Mouse (Mus musculus): Measurements from ENCODE around the gene Klhl1.
"Not testable (repeated sequence)": the region's sequence is repeated elsewhere in the genome, so short reads cannot be mapped to it uniquely, and the experiment has no call there.

Klhl1 gene

GRCm38 (mm10) chr14:96518954-96519682 lies at the start of gene Klhl1:
Klhl1 (minus strand) TSS chr14:96519102.
- DNase-seq (ENCODE audit: low spot score) = no peak

DNA sequence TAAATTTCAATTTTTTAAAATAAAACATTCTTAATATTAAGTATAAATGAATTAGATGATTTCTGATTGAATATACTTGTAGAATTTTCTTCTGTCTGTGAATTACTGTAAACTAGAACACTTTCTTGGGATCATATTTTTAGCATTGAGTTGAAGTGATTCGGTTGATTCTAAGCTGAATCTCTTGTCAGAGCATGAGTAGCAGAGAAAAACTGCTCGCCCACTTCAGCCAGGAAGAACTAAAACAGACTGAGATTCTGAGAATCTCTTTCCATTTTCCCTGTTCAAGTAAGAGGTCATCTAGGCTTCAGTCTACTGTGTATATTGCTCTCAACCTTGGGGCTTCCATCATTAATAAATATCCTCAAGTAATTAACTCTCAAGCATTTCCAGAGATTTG lies 34.8 kb upstream of the Klhl1 start:
- DNase-seq (ENCODE audit: low spot score) = no peak

DNA sequence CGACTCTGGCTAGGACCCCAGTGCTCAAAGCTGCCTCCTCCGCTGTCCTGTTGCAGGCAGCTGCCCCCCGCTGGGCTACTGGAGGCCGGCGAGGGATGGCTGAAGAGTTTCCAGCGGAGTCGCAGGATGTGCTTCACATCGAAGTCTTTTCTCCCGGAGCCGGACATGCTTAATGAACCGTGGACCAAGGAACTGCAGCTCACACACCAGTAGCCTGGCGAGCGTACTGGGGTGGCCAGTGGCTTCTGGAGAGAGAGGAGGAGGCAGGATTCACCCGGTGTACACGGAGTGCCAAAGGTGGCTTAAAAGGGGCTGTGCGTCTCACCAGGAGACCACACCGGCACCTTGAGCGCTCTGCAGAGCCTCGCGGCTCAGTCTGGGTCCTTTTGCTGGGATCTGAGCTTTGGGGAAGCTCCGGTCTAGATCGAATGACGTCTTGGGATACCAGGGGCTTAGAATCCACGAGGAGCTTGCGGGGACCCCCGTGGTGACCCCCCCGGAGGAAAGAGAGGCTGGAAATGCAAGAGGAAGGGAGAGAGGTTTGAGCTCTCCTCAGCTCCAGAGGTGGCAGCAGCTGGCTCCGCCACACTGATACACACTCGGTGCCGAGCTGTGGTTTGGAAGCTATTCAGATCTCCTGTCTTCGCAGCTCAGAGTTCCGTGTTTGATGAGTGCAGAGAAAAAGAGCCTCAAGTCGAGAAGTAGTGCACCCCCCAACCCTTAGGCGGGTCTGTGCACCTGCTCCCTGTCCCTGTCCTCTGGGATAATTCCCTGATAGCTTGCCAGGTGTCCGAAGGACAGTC lies 550 bp downstream of the Klhl1 start:
- no peak for DNase-seq (ENCODE audit: low spot score)

- DNase-seq (ENCODE audit: low spot score) = no peak
These were observed 1.2 kb downstream of the Klhl1 start for GRCm38 (mm10) chr14:96517727-96518126.

- no peak for DNase-seq (ENCODE audit: low spot score)
These were observed 19.0 kb downstream of the Klhl1 start for GRCm38 (mm10) chr14:96499936-96500335.

- no peak for DNase-seq (ENCODE audit: low spot score)
These were observed 47.1 kb downstream of the Klhl1 start for GRCm38 (mm10) chr14:96471812-96472211.

GRCm38 (mm10) chr14:96471336-96471735 lies 47.6 kb downstream of the Klhl1 start:
- no peak for DNase-seq (ENCODE audit: low spot score)

GRCm38 (mm10) chr14:96461756-96462155 lies 57.1 kb downstream of the Klhl1 start:
- DNase-seq (ENCODE audit: low spot score) = no peak

GRCm38 (mm10) chr14:96392032-96392737 lies 126.7 kb downstream of the Klhl1 start:
- no peak for DNase-seq (ENCODE audit: low spot score)

DNA sequence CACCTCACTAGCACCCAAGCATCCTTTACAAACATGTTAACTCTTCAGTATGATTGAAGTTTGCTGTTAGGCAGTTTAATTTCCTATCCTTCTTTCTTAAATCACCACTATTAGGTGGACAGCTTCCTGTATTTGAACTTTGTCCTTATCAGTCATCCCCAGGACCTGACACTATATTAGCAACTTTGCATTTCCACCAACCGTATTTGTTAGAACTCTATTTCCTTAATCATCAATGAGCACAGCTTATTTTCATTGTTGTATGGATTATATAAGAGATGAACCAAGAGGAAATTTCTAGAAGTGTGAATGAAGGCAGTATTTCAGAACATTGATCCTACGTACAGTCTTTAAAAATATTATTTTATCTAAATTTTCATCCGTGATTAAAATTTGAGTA lies 156.2 kb downstream of the Klhl1 start:
- DNase-seq (ENCODE audit: low spot score) = no peak

DNA sequence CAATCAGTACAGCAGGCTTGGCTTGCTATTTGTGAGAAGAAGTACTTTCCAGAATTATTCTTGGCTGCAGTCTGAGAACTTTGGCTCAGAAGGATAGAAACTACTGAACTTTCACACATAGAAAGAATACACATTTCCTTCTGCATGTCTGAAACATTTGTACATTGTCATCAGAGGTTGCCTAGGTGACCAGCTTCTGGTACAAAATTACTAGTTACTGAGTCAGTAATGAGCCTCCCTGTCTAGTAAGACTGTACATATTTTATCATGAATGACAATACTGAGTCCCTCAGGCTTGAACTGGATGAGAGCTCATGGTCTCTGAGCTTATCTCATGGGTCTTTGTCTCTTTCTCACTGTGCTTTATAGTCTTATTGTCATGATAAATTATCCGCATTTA lies 170.7 kb downstream of the Klhl1 start:
- DNase-seq (ENCODE audit: low spot score) = no peak

GRCm38 (mm10) chr14:96331069-96331468 lies 187.8 kb downstream of the Klhl1 start:
- DNase-seq (ENCODE audit: low spot score) = no peak

- DNase-seq (ENCODE audit: low spot score) = no peak
These were observed 301.0 kb downstream of the Klhl1 start for GRCm38 (mm10) chr14:96217805-96218441.

GRCm38 (mm10) chr14:96194795-96195194 lies 324.1 kb downstream of the Klhl1 start:
- DNase-seq (ENCODE audit: low spot score) = not testable (repeated sequence)

GRCm38 (mm10) chr14:96174546-96174945 lies 344.4 kb downstream of the Klhl1 start:
- DNase-seq (ENCODE audit: low spot score) = no peak

DNA sequence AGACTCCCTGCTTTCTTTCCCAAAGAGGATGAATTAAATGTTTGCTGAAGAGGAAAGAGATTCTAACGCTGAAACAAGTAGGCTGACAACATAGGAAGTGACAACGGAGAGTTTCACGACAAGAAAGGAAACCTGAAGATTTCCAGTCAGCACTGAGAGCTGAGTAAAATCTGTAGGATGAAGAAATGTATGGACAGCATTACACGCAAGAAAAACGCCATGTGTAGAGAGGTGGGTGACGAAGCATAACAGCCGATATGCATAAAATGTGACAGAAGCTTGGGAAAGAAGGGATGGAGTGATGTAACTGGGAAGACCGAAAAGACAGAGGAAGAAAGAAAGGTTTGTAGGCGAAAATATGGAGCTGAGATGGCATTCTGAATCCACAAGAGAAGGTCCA lies 375.8 kb downstream of the Klhl1 start:
- DNase-seq (ENCODE audit: low spot score) = no peak

DNA sequence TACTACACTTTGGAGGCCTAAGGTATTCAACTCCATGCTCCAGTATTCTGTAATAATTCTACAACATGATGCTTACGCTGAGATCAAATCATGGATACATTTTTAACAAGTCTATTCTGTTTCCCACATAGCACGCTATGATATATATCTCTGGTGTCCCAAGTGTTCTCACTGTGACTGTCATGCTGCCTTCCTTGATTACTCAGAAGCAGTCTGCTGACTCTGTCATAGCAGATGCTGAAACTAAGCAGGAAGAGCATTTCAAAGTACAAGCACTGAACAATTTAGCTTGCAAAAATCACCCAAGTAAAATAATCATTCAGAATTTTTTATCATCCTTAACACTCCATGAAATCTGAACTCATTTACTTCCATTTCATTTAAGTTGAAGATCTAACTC lies 378.7 kb downstream of the Klhl1 start:
- no peak for DNase-seq (ENCODE audit: low spot score)

DNA sequence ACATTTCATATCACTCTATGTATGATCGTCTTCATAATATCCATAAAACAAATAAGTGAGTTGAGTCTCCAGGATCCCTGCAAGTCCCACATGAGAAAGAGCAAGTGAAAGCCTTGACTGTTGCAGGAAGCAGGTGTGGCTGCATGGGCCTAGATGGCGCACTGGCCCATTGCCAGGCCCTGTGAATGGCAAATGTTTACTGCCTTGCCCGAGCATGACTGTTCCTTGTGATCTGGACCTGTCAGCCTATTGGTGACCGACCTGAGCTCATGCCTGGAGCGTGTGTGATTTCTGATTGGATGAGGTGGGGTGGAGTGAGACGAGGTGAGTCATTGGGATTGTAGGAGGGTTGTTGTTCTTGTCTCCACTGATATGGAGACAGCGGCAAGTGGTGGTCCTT lies 411.5 kb downstream of the Klhl1 start:
- DNase-seq (ENCODE audit: low spot score) = no peak

DNA sequence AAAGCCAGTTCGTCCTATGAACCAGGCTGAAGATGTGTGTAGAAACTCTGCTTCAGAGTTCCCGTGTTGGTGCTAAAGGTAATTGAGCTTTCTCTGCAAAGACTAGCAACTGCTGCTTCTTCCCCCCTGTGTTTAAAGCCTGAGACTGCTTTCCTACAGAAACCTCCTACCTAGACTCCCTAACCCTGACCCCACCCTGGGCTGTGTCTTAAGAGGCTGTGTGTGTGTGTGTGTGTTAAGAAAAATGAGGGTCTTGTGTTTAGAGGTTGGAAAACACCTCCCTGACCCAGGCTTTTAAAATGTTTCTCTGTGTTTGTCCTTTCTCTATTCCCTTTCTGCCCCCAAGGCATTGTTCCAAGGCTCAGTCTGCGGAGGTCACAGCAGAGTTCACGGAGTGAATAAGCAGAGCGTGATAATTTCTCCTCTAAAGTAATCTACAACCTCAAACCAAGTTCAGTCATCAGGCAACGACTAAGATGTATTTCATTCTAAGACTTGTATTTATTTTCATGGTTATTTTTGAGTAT lies 437.2 kb downstream of the Klhl1 start:
- no peak for DNase-seq (ENCODE audit: low spot score)

GRCm38 (mm10) chr14:96065884-96066283 lies 453.0 kb downstream of the Klhl1 start:
- DNase-seq (ENCODE audit: low spot score) = no peak

Measured in testis, postnatal 14 days (tissue).